Mouse (Mus musculus) cortical plate, adult 2 months (tissue): ENCODE data around the gene Gm45837. TPM values are rescaled to one million over a fixed set of nuclear protein-coding genes. Genes with fewer than 3 reads are reported as not detected.

Experiments used
- H3K27ac ChIP-seq: fragments of 200-500 bp; 2 replicates; pipeline ENCODE4 v1.5.1; 2012; ENCODE audit warnings: low read length, control low read depth, inconsistent platforms; ENCODE audit not compliant: insufficient read depth
- H3K4me1 ChIP-seq: fragments of 200-500 bp; 2 replicates; pipeline ENCODE4 v1.6.1; 2011; ENCODE audit warnings: low read length; ENCODE audit not compliant: control insufficient read depth, insufficient read depth
- H3K4me3 ChIP-seq: fragments of 200-500 bp; 2 replicates; pipeline ENCODE4 v1.5.1; 2011; ENCODE audit warnings: mild to moderate bottlenecking, low read length, control low read depth; ENCODE audit not compliant: insufficient read depth
- CTCF ChIP-seq: fragments of 200-500 bp; IDR thresholded peaks from 2 replicates; pipeline ENCODE4 v1.5.1; 2011; ENCODE audit warnings: mild to moderate bottlenecking, control low read depth, low read length; ENCODE audit not compliant: insufficient read depth; ENCODE audit errors: extremely low read depth
- POLR2A ChIP-seq: fragments of 200-500 bp; IDR thresholded peaks from 2 replicates; pipeline ENCODE4 v1.6.1; 2011; ENCODE audit warnings: mild to moderate bottlenecking, low read length, control low read depth; ENCODE audit not compliant: insufficient read depth; ENCODE audit errors: extremely low read depth
- polyA plus RNA-seq: library from polyadenylated mRNA; depleted of rRNA; stranded (reverse); fragments of >200 nt; gene quantifications from 2 replicates; pipeline ENCODE4 v1.2.3, GENCODE M21; 2012

Gene Gm45837
- polyA plus RNA-seq, 1 experiment: 0.56 TPM

DNA sequence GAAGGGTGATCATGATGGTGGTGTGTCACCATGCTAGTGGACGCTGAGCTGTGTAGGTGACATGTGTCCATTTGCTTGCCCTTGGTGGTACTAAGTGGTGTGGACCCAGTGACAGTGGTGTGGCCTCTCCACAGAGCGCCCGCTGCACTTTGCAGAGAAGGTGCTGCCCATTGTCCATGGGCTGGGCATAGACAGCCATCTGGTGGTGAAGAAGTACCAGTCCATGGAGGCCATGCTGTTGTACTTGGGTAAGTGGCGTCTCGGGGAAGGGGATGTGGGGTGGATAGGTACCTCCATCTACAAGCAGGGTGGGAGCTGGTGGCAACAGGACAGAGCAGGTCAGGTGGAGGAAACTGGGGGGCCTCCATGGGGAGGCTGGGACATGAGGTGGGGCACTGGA lies 6.9 kb upstream of the Gm45837 start:
- Histone ChIP-seq H3K27ac (no peak overlapping the region), H3K4me3 (no peak overlapping the region), H3K4me1 (no peaks in the 10 kb centered on the region)
- TF ChIP-seq CTCF: peak; percentile 28; the same call in 1 of the 2 replicates
- TF ChIP-seq POLR2A: no peak

DNA sequence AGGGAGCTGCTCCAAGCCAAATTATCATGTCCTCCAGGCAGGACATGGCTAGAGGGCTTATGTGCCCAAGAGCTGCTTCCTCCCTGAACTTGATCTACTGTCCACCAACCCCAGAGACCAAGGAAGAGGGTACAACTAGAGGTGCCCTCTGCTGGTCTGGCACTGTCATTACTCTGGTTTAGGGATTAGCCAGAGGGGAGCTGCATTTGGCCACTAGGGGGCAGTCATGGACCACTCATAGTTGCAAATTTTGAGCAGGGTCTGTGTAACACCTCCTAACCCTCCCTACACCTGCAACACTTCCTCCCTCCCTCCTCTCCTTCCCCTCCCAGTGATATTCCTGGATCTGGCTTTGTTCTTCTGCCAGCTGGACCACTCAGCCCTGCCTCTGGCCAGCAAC lies 2.1 kb downstream of the Gm45837 start:
- peak; percentile 100 for TF ChIP-seq CTCF
- no peak for TF ChIP-seq POLR2A
- H3K27ac ChIP-seq: no peak overlapping the region
- H3K4me3 ChIP-seq: no peak overlapping the region
- peaks cover 10% of the 10 kb centered on the region for H3K4me1 ChIP-seq

DNA sequence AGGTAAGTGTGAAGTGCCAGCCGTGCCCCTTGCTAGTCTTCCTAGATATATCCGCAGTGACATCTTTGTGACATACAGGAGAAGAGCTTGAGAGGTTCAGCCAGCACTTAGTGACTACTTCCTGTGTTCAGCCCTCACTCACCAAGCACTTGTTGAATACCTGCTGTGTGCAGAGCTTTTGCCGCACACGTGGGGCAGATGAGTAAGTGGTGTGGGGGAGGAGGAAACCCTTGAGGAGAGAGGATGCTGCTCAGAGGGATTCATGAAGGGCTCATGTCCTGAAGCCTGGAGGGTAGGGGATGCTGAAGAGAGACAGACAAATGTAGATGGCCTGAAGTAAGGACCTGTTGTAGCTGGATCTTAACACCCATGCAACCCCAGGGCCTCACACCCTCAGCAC lies 3.5 kb downstream of the Gm45837 start:
- Histone ChIP-seq H3K4me3 (no peak overlapping the region), H3K27ac (no peak overlapping the region), H3K4me1 (peaks cover 12% of the 10 kb centered on the region)
- no peak for TF ChIP-seq CTCF
- no peak for TF ChIP-seq POLR2A

DNA sequence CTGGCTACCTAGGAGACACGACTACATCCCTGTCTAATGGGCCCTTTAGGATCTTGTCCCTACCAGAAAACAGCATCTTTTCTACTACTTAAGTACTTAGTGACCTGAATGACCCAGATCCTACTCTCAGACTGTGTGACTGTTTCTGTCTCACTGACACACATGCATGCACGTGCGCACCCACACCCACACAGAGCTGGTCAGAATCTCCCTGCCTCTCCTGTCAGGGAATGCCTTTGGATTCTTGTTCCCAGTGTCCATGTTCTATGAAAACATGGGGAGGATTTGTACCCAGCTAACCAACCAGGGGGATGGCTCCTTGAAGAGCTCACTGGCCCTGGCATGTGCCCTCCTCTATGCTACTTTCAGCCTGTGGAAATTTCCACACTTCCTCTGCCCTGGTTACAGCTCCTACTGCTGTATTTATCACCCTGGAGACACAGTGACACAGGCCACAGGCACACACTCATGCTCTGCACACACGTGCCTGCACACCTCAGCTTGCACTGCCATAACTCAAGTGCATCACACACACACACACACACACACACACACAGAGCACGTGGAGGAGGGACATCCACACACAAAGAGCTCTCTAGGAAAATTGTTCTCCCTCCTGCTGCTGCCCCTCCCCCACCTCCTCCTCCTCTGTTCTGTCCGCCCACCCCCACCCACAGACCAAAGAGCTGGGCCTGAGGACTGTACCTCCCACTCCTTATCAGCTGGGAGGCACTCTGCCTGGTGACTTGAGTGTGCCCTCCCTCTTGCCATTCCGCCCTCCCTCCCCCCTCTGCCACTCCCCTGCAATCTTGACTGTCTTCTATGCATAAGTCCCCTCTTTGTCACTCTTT lies 4.2 kb downstream of the Gm45837 start:
- peaks cover 12% of the 10 kb centered on the region for H3K4me1 ChIP-seq
- no peak for TF ChIP-seq CTCF
- no peak for TF ChIP-seq POLR2A
- no peak overlapping the region for H3K4me3 ChIP-seq
- H3K27ac ChIP-seq: no peak overlapping the region

DNA sequence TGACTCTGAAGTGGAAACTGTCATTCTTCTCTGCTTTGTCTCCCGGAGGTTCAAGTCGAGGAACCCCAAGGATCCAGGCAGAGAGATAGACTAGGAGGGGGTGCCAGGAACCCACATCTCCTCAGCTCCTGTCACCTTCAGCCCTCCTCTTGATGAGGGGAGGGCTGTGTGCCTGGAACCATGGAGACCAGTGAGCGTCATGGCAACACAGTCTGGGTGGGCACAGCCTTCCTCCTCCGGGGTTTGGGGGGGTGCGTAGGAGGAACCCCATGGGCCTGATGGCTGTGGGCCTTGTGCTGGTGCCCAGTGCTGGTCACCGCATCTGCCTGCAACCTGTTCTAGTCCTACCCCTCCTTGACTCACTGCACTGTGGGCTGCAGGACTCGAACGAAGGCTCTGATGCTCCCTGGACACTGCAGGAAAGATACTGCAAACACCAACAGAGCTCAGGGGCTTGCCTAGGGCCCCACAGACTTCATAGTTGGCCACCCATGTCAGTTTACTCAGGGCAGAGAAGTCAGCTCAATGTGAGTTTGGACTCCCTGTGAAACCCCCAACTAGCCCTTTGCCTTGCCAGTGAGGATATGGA lies 4.9 kb downstream of the Gm45837 start:
- no peak for TF ChIP-seq CTCF
- TF ChIP-seq POLR2A: no peak
- H3K4me1 ChIP-seq: peaks cover 12% of the 10 kb centered on the region
- H3K4me3 ChIP-seq: no peak overlapping the region
- peak overlapping the region; percentile 42; the same call in 1 of the 2 replicates for H3K27ac ChIP-seq

DNA sequence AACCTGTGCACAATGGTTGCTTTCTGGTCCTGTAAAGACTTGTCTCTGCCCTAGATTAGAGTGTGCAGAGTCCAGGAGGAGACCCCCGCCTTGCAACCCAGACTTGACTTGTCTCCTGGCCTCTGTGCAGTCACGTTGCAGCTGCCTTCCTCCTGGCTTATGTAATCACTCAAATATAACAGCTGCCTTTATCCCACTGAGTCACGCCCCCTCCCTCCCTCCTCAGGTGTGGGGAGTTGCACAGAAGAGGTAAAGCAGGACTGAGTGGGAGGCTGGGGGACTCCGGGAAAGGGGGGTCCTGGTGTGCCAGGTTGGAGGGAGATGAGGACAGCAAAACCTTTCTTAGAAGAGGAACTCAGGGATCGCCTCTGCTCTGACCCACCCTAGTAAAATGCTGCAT lies 5.7 kb downstream of the Gm45837 start:
- H3K4me3 ChIP-seq: no peak overlapping the region
- H3K27ac ChIP-seq: no peak overlapping the region
- TF ChIP-seq POLR2A: no peak
- TF ChIP-seq CTCF: no peak
- peaks cover 16% of the 10 kb centered on the region for H3K4me1 ChIP-seq

DNA sequence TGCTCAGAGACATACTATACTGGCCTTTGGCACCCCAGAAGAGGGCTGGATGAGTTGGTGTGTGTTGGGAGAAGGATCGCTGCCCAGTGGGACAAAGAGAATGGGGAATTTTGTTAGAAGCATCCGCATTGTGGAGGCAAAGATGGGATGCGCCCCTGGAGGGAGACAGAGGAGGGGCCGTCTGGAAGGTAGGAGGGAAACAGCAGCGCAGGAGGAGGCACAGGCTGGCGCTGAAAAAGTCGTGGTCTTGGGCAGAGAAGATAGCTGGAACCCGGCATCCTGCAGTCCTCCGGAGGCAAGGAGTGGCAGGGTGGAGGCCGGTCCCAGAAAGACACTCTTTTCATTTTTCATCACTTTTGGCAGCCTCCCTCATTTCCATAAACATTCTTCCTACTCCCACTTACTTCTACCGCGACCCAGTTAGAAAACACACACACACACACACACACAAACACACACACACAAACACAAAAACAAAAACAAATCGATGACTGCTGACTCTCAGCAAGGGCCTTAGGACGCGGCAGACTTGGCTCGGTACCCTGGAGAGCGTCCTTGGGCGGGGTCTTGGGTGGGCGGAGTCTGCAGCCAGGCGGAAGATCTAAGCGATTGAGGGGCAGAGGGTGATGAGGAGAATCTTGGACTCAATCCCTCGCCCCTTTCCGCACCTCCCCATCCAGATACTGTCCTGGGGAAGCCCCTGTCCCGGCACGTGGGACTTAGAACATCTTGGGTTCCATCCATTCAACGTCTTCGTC lies 8.5 kb downstream of the Gm45837 start:
- H3K27ac ChIP-seq: no peak overlapping the region
- TF ChIP-seq CTCF (no peak), POLR2A (no peak)
- no peak overlapping the region for H3K4me3 ChIP-seq

DNA sequence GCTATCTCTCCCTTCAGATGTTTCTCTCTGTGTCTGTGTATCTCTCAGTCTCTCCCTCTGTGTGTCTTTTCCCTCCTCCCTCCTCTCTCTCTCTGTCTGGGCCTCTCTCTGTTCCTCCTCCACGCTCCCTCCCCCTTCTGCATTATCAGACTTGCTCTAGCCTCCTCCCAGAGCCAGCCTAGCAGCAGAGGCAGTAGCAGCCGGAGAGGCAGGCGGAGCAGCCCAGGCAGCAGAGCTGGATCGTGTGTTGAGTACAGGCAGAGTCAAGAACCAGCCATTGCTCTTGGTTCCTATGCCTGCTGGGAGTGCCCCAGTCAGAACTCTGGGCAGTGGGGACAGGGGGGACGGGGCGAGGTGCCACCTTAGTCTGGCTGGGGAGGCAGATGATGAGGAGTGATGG lies 10.8 kb downstream of the Gm45837 start, which contains the start of gene Pde2a:
Pde2a (plus strand) TSS at position 163 of the 400 bp plus-strand sequence.
- Histone ChIP-seq H3K27ac (peak within 1 kb of the TSS; percentile 79), H3K4me3 (peak within 1 kb of the TSS; percentile 82), H3K4me1 (peaks cover 12% of the 10 kb centered on the region; the same call in 1 of the 2 replicates)
- no peak for TF ChIP-seq CTCF
- TF ChIP-seq POLR2A: peak; percentile 99

More for the DNA sequence above, 8.5 kb downstream of the Gm45837 start:
- peaks cover 16% of the 10 kb centered on the region for H3K4me1 ChIP-seq

DNA sequence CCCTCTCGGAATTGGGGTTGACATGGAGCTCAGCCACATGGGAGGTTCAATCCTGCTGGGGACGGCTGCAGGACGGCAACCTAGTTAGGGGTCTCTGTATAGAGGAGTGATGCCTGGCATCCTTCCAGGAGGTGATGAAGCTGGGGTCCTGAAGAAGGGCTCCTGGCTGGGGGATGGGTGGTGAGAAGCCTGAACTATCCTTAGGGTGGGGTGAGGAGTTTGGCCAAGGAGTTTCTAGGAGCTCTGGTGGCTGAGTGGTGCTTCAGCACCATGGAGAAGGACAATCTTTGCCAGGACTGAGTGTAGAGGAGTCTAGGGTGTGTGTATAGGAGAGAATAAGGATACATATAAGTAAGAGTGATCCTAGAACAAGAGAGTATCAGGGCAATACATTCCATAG lies 11.4 kb downstream of the Gm45837 start:
- Histone ChIP-seq H3K27ac (peak overlapping the region; percentile 79), H3K4me3 (peak overlapping the region; percentile 82), H3K4me1 (peaks cover 12% of the 10 kb centered on the region; the same call in 1 of the 2 replicates)
- no peak for TF ChIP-seq POLR2A
- TF ChIP-seq CTCF: no peak
